Mouse (Mus musculus): ENCODE data around the gene Hoxc10. TPM values are rescaled to one million over a fixed set of nuclear protein-coding genes. Genes with fewer than 3 reads are reported as not detected.

Gene Hoxc10
- polyA plus RNA-seq, 1 experiment from 2014 or later, result 60.4 TPM

DNA sequence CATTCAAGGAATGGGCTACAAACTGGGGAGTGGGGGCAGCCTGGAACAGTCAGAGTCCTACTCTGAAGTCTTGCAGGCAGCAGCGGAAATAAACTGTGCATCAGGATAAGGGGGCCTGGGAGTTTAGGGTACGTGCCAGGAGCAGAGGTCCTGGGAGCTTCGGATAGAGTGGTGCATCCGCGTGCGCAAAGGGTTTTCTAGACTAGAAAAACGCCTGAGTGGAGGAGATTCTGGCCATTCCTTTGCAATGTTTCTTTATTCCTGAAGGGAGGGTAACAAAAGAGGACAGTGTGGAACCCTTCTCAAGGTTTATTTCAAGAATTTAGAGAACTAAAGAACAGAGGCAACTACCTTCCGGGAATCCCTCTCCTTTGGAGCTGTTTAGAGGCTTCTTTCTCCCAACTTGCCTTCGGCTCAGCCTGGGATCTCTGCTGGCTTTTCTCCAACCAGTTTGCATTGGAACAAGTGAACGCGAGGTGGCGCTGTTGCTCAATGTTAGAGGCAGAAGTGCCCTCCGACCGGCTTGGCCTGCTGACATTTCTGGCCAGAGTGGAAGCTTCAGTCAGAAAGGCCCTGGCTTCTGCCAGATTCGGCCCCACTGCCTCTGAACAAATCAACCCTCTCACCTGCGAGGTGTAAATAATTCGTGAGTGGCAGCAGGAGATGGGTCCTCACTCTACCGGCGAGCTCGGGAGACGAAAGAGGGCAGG lies 20.7 kb downstream of the Hoxc10 start:
- peak; percentile 24; the same call in 1 of the 2 replicates for ATAC-seq (ENCODE audit: insufficient read depth, low FRiP score, low TSS enrichment)
- Histone ChIP-seq H3K4me3 (ENCODE audit: low read depth, low read length) (peak overlapping the region; percentile 95), H3K4me2 (ENCODE audit: low read depth) (peak overlapping the region; percentile 90), H3K27me3 (ENCODE audit: control insufficient read depth, insufficient read depth, low read length) (peaks cover 39% of the 10 kb centered on the region), H3K9me3 (ENCODE audit: control insufficient read depth, low read length) (no peaks in the 10 kb centered on the region), H3K27ac (ENCODE audit: low read depth, low read length) (peak overlapping the region; percentile 98), H3K9ac (ENCODE audit: low read length) (peak overlapping the region; percentile 58), H3K4me1 (ENCODE audit: control insufficient read depth, insufficient read depth, low read length) (peaks cover 30% of the 10 kb centered on the region), H3K36me3 (ENCODE audit: control insufficient read depth, insufficient read depth, low read length) (peaks cover 2% of the 10 kb centered on the region; the same call in 1 of the 2 replicates)
- WGBS, result 2% methylated on average over 21 of the region's 21 CpGs
- DNase-seq (ENCODE audit: low spot score), result peak; percentile 94

DNA sequence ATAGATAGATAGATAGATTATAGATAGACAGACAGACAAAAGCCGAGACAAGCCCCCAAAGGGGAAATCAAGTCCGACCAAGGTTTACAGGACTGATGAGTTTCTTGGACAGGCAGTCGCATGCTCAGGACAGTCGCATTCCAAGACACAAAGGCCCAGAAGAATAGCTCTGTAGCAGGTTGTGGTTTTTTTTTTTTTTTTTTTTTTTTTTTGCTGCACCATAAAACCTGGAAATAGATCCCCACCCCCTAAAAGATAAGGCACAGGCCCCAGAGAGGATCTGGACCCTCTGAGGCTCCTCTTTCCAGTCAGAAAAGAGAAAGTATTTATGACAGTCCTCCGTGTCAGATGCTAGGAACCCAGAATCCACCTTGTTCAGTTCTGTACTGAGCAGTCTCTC lies 21.5 kb downstream of the Hoxc10 start:
- H3K4me2 ChIP-seq (ENCODE audit: low read depth), result peak overlapping the region; percentile 90
- H3K9ac ChIP-seq (ENCODE audit: low read length), result peak overlapping the region; percentile 58
- no peaks in the 10 kb centered on the region for H3K9me3 ChIP-seq (ENCODE audit: control insufficient read depth, low read length)
- H3K4me3 ChIP-seq (ENCODE audit: low read depth, low read length), result peak overlapping the region; percentile 95; the same call in 1 of the 2 replicates
- H3K27ac ChIP-seq (ENCODE audit: low read depth, low read length), result peak overlapping the region; percentile 98
- H3K27me3 ChIP-seq (ENCODE audit: control insufficient read depth, insufficient read depth, low read length), result peaks cover 39% of the 10 kb centered on the region
- ATAC-seq (ENCODE audit: insufficient read depth, low FRiP score, low TSS enrichment), result no peak
- peaks cover 30% of the 10 kb centered on the region for H3K4me1 ChIP-seq (ENCODE audit: control insufficient read depth, insufficient read depth, low read length)
- peaks cover 2% of the 10 kb centered on the region; the same call in 1 of the 2 replicates for H3K36me3 ChIP-seq (ENCODE audit: control insufficient read depth, insufficient read depth, low read length)
- WGBS, result 13% methylated on average over 5 of the region's 5 CpGs
- DNase-seq (ENCODE audit: low spot score), result no peak

DNA sequence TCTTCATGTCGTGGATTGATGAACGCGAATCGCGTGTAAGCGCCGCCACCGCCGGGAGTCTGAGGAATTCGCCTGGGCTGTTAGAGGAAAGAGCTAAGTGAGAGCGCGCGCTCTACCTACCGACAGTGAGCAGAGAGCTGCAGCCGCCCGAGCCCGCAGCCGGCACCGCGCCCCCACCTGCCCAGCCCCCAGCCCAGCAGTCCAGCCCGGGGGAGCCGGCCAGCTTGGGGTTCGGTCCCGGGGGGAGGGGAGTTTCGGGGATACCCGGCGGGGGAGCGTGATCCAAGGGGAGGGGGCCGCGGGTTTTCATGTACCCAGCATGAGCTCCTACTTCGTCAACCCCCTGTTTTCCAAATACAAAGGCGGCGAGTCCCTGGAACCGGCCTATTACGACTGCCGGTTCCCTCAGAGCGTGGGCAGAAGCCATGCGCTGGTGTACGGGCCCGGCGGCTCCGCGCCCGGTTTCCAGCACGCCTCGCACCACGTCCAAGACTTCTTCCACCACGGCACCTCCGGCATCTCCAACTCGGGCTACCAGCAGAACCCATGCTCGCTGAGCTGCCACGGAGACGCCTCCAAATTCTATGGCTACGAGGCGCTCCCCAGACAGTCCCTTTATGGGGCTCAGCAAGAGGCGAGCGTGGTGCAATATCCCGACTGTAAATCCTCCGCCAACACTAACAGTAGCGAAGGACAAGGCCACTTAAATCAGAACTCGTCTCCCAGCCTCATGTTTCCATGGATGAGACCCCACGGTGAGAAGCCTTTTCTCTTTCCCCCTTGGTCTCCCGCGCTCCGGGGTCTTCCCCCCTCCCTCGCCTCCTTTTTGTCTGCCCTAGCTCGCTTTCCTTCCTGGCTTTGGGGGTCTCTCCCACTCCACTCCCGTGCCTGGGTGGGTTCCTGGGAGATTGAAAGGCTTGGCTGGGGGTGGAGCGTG lies 24.1 kb downstream of the Hoxc10 start, which contains the start of gene Hoxc8:
Gene Hoxc8 (plus strand): TSS at position 147 of the 937 bp plus-strand sequence.
- H3K27me3 ChIP-seq (ENCODE audit: control insufficient read depth, insufficient read depth, low read length), result peaks cover 38% of the 10 kb centered on the region
- H3K4me2 ChIP-seq (ENCODE audit: low read depth), result peak within 1 kb of the TSS; percentile 90
- ATAC-seq (ENCODE audit: insufficient read depth, low FRiP score, low TSS enrichment) (peak; percentile 28; the same call in 1 of the 2 replicates), DNase-seq (ENCODE audit: low spot score) (peak; percentile 66)
- WGBS, result under 1% methylated on average over 64 of the region's 69 CpGs
- H3K36me3 ChIP-seq (ENCODE audit: control insufficient read depth, insufficient read depth, low read length), result no peaks in the 10 kb centered on the region
- peaks cover 32% of the 10 kb centered on the region for H3K4me1 ChIP-seq (ENCODE audit: control insufficient read depth, insufficient read depth, low read length)
- H3K4me3 ChIP-seq (ENCODE audit: low read depth, low read length), result peak within 1 kb of the TSS; percentile 68
- peak within 1 kb of the TSS; percentile 97 for H3K9ac ChIP-seq (ENCODE audit: low read length)
- no peaks in the 10 kb centered on the region for H3K9me3 ChIP-seq (ENCODE audit: control insufficient read depth, low read length)
- peak within 1 kb of the TSS; percentile 97 for H3K27ac ChIP-seq (ENCODE audit: low read depth, low read length)

DNA sequence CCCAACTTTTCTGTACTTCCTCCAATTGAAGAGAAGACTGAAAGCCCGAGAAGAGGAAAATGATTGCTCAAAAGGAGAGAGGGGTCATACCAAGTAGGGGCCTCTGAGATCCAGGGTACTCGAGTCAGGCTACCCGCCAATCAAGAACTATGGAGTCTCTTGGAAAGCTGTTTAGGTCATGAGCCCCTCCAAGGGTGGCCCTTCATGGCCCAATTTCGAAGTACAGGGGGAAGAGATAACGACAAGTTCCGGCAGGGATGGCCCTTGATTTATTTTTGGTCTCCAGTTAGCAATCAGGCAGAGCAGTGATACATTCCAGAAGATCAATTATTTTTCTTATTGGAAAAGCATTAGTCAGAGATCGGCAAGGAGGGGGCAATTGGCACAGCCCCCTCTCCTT lies 25.2 kb downstream of the Hoxc10 start:
- Histone ChIP-seq H3K4me3 (ENCODE audit: low read depth, low read length) (peak overlapping the region; percentile 68), H3K36me3 (ENCODE audit: control insufficient read depth, insufficient read depth, low read length) (no peaks in the 10 kb centered on the region), H3K4me2 (ENCODE audit: low read depth) (peak overlapping the region; percentile 90), H3K27me3 (ENCODE audit: control insufficient read depth, insufficient read depth, low read length) (peaks cover 37% of the 10 kb centered on the region), H3K27ac (ENCODE audit: low read depth, low read length) (peak overlapping the region; percentile 97), H3K9me3 (ENCODE audit: control insufficient read depth, low read length) (no peaks in the 10 kb centered on the region), H3K9ac (ENCODE audit: low read length) (peak overlapping the region; percentile 97), H3K4me1 (ENCODE audit: control insufficient read depth, insufficient read depth, low read length) (peaks cover 28% of the 10 kb centered on the region)
- DNase-seq (ENCODE audit: low spot score), result no peak
- 1% methylated on average over 7 of the region's 7 CpGs for WGBS
- ATAC-seq (ENCODE audit: insufficient read depth, low FRiP score, low TSS enrichment), result no peak

DNA sequence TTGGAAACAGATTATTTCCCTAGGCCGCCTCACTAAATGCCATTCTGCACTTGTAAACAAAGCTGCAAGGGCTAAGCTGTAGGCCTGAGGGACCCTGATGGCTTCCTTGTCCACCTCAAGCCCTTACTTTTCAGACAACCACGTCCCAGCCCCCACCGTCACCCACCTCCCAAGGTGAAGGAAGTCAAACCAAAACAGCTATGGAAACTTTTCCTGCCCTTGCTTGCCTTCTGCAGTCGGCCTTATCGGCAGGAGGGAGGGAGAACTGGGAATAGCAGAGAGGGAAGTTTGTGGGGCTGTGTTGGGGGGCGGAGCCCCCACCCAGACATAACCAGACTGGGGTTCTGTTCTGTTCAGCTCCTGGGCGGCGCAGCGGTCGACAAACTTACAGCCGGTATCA lies 25.6 kb downstream of the Hoxc10 start:
- Histone ChIP-seq H3K9ac (ENCODE audit: low read length) (peak overlapping the region; percentile 97), H3K4me3 (ENCODE audit: low read depth, low read length) (peak overlapping the region; percentile 68), H3K4me1 (ENCODE audit: control insufficient read depth, insufficient read depth, low read length) (peaks cover 27% of the 10 kb centered on the region), H3K9me3 (ENCODE audit: control insufficient read depth, low read length) (no peaks in the 10 kb centered on the region), H3K4me2 (ENCODE audit: low read depth) (peak overlapping the region; percentile 90), H3K27ac (ENCODE audit: low read depth, low read length) (peak overlapping the region; percentile 97), H3K27me3 (ENCODE audit: control insufficient read depth, insufficient read depth, low read length) (peaks cover 38% of the 10 kb centered on the region), H3K36me3 (ENCODE audit: control insufficient read depth, insufficient read depth, low read length) (no peaks in the 10 kb centered on the region)
- no peak for ATAC-seq (ENCODE audit: insufficient read depth, low FRiP score, low TSS enrichment)
- DNase-seq (ENCODE audit: low spot score), result no peak
- under 1% methylated on average over 11 of the region's 11 CpGs for WGBS

DNA sequence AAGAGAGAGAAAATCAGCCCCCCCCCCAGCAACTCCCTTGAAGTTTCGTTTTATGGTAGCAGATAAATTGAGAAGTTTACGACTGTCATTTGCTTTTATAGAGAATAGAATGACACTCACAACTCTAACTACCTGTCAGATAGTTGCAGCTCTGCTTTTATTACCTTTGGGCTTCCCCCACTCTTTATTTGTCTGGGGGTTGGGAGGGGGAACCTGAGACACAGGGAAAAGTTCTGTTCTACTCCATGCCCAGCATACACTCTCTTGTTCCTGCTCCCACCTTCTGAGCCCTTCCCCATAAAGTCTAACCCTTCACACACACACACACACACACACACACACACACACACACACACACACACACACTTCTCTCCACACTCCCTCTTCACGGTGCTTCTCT lies 26.3 kb downstream of the Hoxc10 start:
- ATAC-seq (ENCODE audit: insufficient read depth, low FRiP score, low TSS enrichment) (no peak), DNase-seq (ENCODE audit: low spot score) (no peak)
- Histone ChIP-seq H3K36me3 (ENCODE audit: control insufficient read depth, insufficient read depth, low read length) (no peaks in the 10 kb centered on the region), H3K9ac (ENCODE audit: low read length) (peak overlapping the region; percentile 97), H3K4me2 (ENCODE audit: low read depth) (peak overlapping the region; percentile 90), H3K4me1 (ENCODE audit: control insufficient read depth, insufficient read depth, low read length) (peaks cover 25% of the 10 kb centered on the region), H3K4me3 (ENCODE audit: low read depth, low read length) (peak overlapping the region; percentile 68), H3K27me3 (ENCODE audit: control insufficient read depth, insufficient read depth, low read length) (peaks cover 38% of the 10 kb centered on the region), H3K9me3 (ENCODE audit: control insufficient read depth, low read length) (no peaks in the 10 kb centered on the region), H3K27ac (ENCODE audit: low read depth, low read length) (peak overlapping the region; percentile 97)
- 0% methylated on average over 3 of the region's 3 CpGs for WGBS

DNA sequence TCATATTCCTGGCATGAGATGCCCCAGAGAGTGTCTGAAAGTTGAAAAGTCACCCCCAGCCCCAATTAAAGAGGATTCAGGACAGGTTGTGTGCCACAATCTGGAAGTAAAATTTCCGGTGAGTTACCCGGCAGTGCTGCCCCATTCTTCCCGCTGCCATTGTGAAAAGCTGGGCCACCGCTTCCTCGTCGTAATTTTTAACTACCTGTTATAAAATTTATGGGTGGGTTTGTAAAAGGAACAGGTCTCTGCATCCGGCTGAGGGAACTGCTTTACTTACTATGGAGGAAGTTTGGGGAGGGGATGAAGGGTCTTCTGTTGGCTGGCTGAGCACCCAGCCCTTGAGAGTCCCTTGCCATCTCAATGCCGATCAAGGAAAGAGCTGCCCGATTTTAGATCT lies 30.0 kb downstream of the Hoxc10 start:
- peak overlapping the region; percentile 88 for H3K27ac ChIP-seq (ENCODE audit: low read depth, low read length)
- DNase-seq (ENCODE audit: low spot score), result no peak
- 3% methylated on average over 9 of the region's 9 CpGs for WGBS
- H3K4me3 ChIP-seq (ENCODE audit: low read depth, low read length), result peak overlapping the region; percentile 66
- H3K4me2 ChIP-seq (ENCODE audit: low read depth), result peak overlapping the region; percentile 99
- H3K27me3 ChIP-seq (ENCODE audit: control insufficient read depth, insufficient read depth, low read length), result peaks cover 22% of the 10 kb centered on the region; the same call in 1 of the 2 replicates
- ATAC-seq (ENCODE audit: insufficient read depth, low FRiP score, low TSS enrichment), result no peak
- no peaks in the 10 kb centered on the region for H3K9me3 ChIP-seq (ENCODE audit: control insufficient read depth, low read length)
- peaks cover 7% of the 10 kb centered on the region; the same call in 1 of the 2 replicates for H3K4me1 ChIP-seq (ENCODE audit: control insufficient read depth, insufficient read depth, low read length)
- H3K9ac ChIP-seq (ENCODE audit: low read length), result peak overlapping the region; percentile 95
- H3K36me3 ChIP-seq (ENCODE audit: control insufficient read depth, insufficient read depth, low read length), result no peaks in the 10 kb centered on the region

DNA sequence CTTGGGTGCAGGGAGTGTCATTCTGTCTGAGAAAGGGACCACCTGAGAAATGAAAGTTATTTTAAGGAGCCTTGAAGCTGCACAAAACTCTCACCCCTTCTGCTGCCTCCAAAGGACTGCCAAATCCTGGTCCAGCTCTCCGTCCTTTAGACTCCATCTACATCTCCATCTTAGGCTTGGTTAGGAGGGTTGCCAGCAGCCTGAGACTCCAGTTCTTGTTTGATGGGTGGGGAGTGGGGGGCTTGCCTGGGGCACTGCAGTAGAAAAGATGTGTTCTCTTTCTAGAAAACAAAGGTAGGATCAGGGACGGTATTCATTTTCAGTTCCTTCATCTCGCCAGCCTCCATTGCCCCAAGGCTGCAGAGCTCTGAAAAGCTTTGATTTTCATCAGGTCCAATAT lies 30.8 kb downstream of the Hoxc10 start:
- ATAC-seq (ENCODE audit: insufficient read depth, low FRiP score, low TSS enrichment), result no peak

More for the DNA sequence above, 30.8 kb downstream of the Hoxc10 start:
- peak overlapping the region; percentile 95 for H3K9ac ChIP-seq (ENCODE audit: low read length)
- H3K4me1 ChIP-seq (ENCODE audit: control insufficient read depth, insufficient read depth, low read length), result peaks cover 13% of the 10 kb centered on the region; the same call in 1 of the 2 replicates
- H3K4me3 ChIP-seq (ENCODE audit: low read depth, low read length), result peak overlapping the region; percentile 66
- no peak for DNase-seq (ENCODE audit: low spot score)
- WGBS, result 0% methylated on average over 3 of the region's 3 CpGs
- no peaks in the 10 kb centered on the region for H3K9me3 ChIP-seq (ENCODE audit: control insufficient read depth, low read length)
- H3K27ac ChIP-seq (ENCODE audit: low read depth, low read length), result peak overlapping the region; percentile 88
- peaks cover 17% of the 10 kb centered on the region; the same call in 1 of the 2 replicates for H3K27me3 ChIP-seq (ENCODE audit: control insufficient read depth, insufficient read depth, low read length)
- H3K36me3 ChIP-seq (ENCODE audit: control insufficient read depth, insufficient read depth, low read length), result no peaks in the 10 kb centered on the region
- H3K4me2 ChIP-seq (ENCODE audit: low read depth), result peak overlapping the region; percentile 99
